13 mouse cellular contexts compared by ENCODE assay signal in genomic region chr16:91446778-91447511, GRCm38 (mm10). TPM values are rescaled to one million over a fixed set of nuclear protein-coding genes. Genes with fewer than 3 reads are reported as not detected.
DNase-seq lines count a peak whose midpoint lies in the region; ATAC-seq lines count a peak whose summit lies in the region.
"Had no signal": no experiment of that assay in that cellular context is flagged by ENCODE, and none has a peak within 500 bp of the region (broad histone marks: within the 10 kb centered on the region; RNA-seq: fewer than 3 reads in every experiment).

No protein-coding gene starts in this region.

- ATAC-seq in granulocyte monocyte progenitor cell, adult 5-6 weeks (replicated peaks; ENCODE audit: poor library complexity, severe bottlenecking) = peak; percentile 57
- ATAC-seq: forebrain, embryonic 13.5 days; hindbrain, postnatal 0 days; midbrain, embryonic 16.5 days had no signal

- peaks cover 52% of the 10 kb centered on the region for H3K4me1 ChIP-seq in megakaryocyte, embryonic 14.5 days
- H3K4me1 ChIP-seq: forebrain, embryonic 13.5 days had no signal

- no peaks in the 10 kb centered on the region for H3K9me3 ChIP-seq in megakaryocyte, embryonic 14.5 days
- H3K9me3 ChIP-seq: forebrain, embryonic 13.5 days had no signal

- H3K27me3 ChIP-seq in megakaryocyte, embryonic 14.5 days (replicated peaks) = no peaks in the 10 kb centered on the region
- H3K27me3 ChIP-seq: forebrain, embryonic 13.5 days had no signal

- DNase-seq in 3T3-L1 (ENCODE audit: low read depth, low spot score) = peak; percentile 23
- DNase-seq in B cell, adult 2 months = peak; percentile 63 to 70
- no peak for DNase-seq in ovary, postnatal 14 days (ENCODE audit: low spot score)
- DNase-seq in left cerebral cortex, adult 9 months (ENCODE audit: low spot score in 2 of 2) = no peak
- DNase-seq in adrenal gland, postnatal 4 days (ENCODE audit: low spot score in 2 of 2) = no peak
- DNase-seq: cerebellum, postnatal 25 days had no signal

- peak overlapping the region; percentile 42 for H3K4me3 ChIP-seq in megakaryocyte, embryonic 14.5 days (replicated peaks)
- H3K4me3 ChIP-seq: forebrain, embryonic 13.5 days had no signal

- H3K36me3 ChIP-seq in megakaryocyte, embryonic 14.5 days (replicated peaks; ENCODE audit: low read length) = no peaks in the 10 kb centered on the region

RNA-seq across cellular contexts. Expression of gene Ifnar1, which starts 38.1 kb away (rescaled TPM):
- total RNA-seq in granulocyte monocyte progenitor cell, adult 5-6 weeks (2014; fragmentation: Nextera tagmentation) = 32.3 and 42.5 TPM in 2 replicates
- 33.3 and 35.6 TPM in 2 replicates for total RNA-seq in granulocyte monocyte progenitor cell, adult 5-6 weeks (2017)
- polyA plus RNA-seq in megakaryocyte, embryonic 14.5 days (2012; ENCODE audit: insufficient read depth, low replicate concordance) = 3.8 TPM in 2 replicates
- 10 to 100 TPM; 87.7 to 92.9 TPM for total RNA-seq in adrenal gland, postnatal 4 days (2021)

RNA-seq across cellular contexts. Expression of gene Il10rb, which starts 41.0 kb away (rescaled TPM):
- total RNA-seq in granulocyte monocyte progenitor cell, adult 5-6 weeks (2014; fragmentation: Nextera tagmentation) = 36.6 and 48.8 TPM in 2 replicates
- 41.3 and 45.8 TPM in 2 replicates for total RNA-seq in granulocyte monocyte progenitor cell, adult 5-6 weeks (2017)
- 2.0 and 13.1 TPM in 2 replicates for polyA plus RNA-seq in megakaryocyte, embryonic 14.5 days (2012; ENCODE audit: insufficient read depth, low replicate concordance)
- total RNA-seq in adrenal gland, postnatal 4 days (2021) = 100 to 1,000 TPM; 115 to 126 TPM

RNA-seq across cellular contexts. Expression of gene Gm21970, which starts 55.4 kb away (rescaled TPM):
- not detected in 2 replicates for total RNA-seq in granulocyte monocyte progenitor cell, adult 5-6 weeks (2014; fragmentation: Nextera tagmentation)
- total RNA-seq in granulocyte monocyte progenitor cell, adult 5-6 weeks (2017) = not detected in 2 replicates
- not detected in 2 replicates for polyA plus RNA-seq in megakaryocyte, embryonic 14.5 days (2012; ENCODE audit: insufficient read depth, low replicate concordance)
- total RNA-seq in adrenal gland, postnatal 4 days (2021) = under 1 TPM in 1 of 2 experiments, not detected in 1; 0.59 TPM
- total RNA-seq: gastrocnemius, postnatal 4 days; hindbrain, postnatal 0 days had no signal
- polyA plus RNA-seq: forebrain, embryonic 13.5 days; hindbrain, postnatal 0 days; lung, adult 2 months; midbrain, embryonic 16.5 days had no signal

Comparison
In these comparisons a context has a peak if more than half of its experiments do, and no peak if none do; other contexts are left out.
1. DNase-seq: peak in 3T3-L1 (single experiment) and B cell, adult 2 months (2 of 2); none in ovary, postnatal 14 days (single experiment), left cerebral cortex, adult 9 months (0 of 2) and adrenal gland, postnatal 4 days (0 of 2).